8 mouse cellular contexts compared by ENCODE assay signal in the genomic region with DNA sequence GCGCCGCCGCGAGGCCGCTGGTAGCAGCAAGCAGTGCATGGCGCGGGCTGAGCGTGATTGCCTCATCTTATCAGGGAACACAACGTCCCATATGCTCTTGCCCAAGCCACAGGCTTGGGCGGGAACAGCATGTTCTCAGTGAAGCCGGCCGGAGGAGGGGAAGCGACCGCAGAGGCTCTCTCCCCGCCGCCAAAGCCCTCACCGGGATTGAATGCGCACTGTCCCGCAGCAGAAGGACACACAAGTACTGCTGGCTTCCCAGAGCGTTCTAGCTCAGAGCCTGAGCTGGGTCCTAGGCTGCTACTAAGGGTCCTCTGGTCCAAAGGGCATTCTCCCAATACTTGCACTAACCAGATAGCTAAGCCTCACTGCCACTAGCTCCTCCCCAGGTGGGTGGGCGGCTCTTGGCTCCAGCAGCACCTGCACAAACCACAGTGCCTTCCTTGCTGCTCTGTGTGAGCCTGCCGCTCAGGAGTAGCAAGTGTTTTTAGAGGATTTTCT. TPM values are rescaled to one million over a fixed set of nuclear protein-coding genes. Genes with fewer than 3 reads are reported as not detected.
DNase-seq lines count a peak whose midpoint lies in the region; ATAC-seq and TF ChIP-seq lines count a peak whose summit lies in the region.

No protein-coding gene starts in this region.

- DNase-seq in CD4-positive, CD25-positive, alpha-beta regulatory T cell, adult 2 months (ENCODE audit: low read depth, low spot score) = peak; percentile 74
- DNase-seq in c-Kit-negative CD71-positive TER-119-positive erythroid progenitor cells, embryonic 14.5 days (ENCODE audit: low read depth, low spot score) = peak; percentile 43
- peak; percentile 83 for DNase-seq in fat pad, adult 2 months (ENCODE audit: extremely low read depth, low read depth, low spot score)
- DNase-seq in kidney, postnatal 0 days (ENCODE audit: low spot score) = peak; percentile 92
- DNase-seq in liver, embryonic 11.5 days (ENCODE audit: low spot score) = peak; percentile 82
- DNase-seq in spleen, postnatal 4 days (ENCODE audit: low spot score in 2 of 2) = peak; percentile 79 to 89

- peak overlapping the region; percentile 83 for H3K4me2 ChIP-seq in heart, embryonic 12.5 days
- peak overlapping the region; percentile 62 for H3K4me2 ChIP-seq in kidney, postnatal 0 days (ENCODE audit: low read length)
- H3K4me2 ChIP-seq in liver, embryonic 11.5 days = peak overlapping the region; percentile 75
- H3K4me2 ChIP-seq in myocyte (ENCODE audit: low read depth) = peak overlapping the region; percentile 82

- H3ac ChIP-seq in myocyte (ENCODE audit: control insufficient read depth, insufficient read length) = no peak overlapping the region

- H3K36me3 ChIP-seq in heart, embryonic 12.5 days = no peaks in the 10 kb centered on the region
- no peaks in the 10 kb centered on the region for H3K36me3 ChIP-seq in kidney, postnatal 0 days (ENCODE audit: insufficient read depth, low read length)
- no peaks in the 10 kb centered on the region for H3K36me3 ChIP-seq in liver, embryonic 11.5 days (ENCODE audit: control insufficient read depth, insufficient read depth, low read length)
- H3K36me3 ChIP-seq in myocyte (ENCODE audit: control insufficient read depth, insufficient read depth) = no peaks in the 10 kb centered on the region

- H3K9me3 ChIP-seq in heart, embryonic 12.5 days (replicated peaks) = no peaks in the 10 kb centered on the region
- H3K9me3 ChIP-seq in kidney, postnatal 0 days (replicated peaks; ENCODE audit: low read length) = no peaks in the 10 kb centered on the region
- H3K9me3 ChIP-seq in liver, embryonic 11.5 days (ENCODE audit: control insufficient read depth, low read length) = no peaks in the 10 kb centered on the region

- peak; percentile 61 for TF ChIP-seq CTCF in kidney, postnatal 0 days (IDR thresholded peaks at IDR 0.05; ENCODE audit: low read depth)

- H3K27me3 ChIP-seq in heart, embryonic 12.5 days (replicated peaks) = no peaks in the 10 kb centered on the region
- no peaks in the 10 kb centered on the region for H3K27me3 ChIP-seq in kidney, postnatal 0 days (ENCODE audit: insufficient read depth, low read length)
- peaks cover 5% of the 10 kb centered on the region for H3K27me3 ChIP-seq in liver, embryonic 11.5 days (replicated peaks; ENCODE audit: control insufficient read depth, insufficient read depth, low read length)
- no peaks in the 10 kb centered on the region for H3K27me3 ChIP-seq in myocyte (ENCODE audit: control insufficient read depth, insufficient read depth, insufficient read length)

- peak; percentile 85 for ATAC-seq in heart, embryonic 12.5 days (ENCODE audit: insufficient number of reproducible peaks, low FRiP score)
- peak; percentile 95 for ATAC-seq in kidney, postnatal 0 days (replicated peaks; ENCODE audit: low FRiP score, low read depth)
- ATAC-seq in liver, embryonic 11.5 days (replicated peaks; ENCODE audit: low FRiP score) = peak; percentile 94

- 0 out of 2 replicates have a peak overlapping the region, but pooled peaks have one; percentile 7 for H3K27ac ChIP-seq in heart, embryonic 12.5 days (ENCODE audit: poor library complexity, severe bottlenecking)
- peak overlapping the region; percentile 87 for H3K27ac ChIP-seq in kidney, postnatal 0 days
- no peak overlapping the region for H3K27ac ChIP-seq in liver, embryonic 11.5 days (ENCODE audit: low read depth, low read length)

- TF ChIP-seq POLR2A in myocyte (IDR thresholded peaks at IDR 0.05; ENCODE audit: insufficient read length, low read depth) = peak; percentile 26

- peaks cover 95% of the 10 kb centered on the region for H3K79me2 ChIP-seq in myocyte (ENCODE audit: control insufficient read depth, insufficient read depth)

- peaks cover 35% of the 10 kb centered on the region for H3K4me1 ChIP-seq in heart, embryonic 12.5 days (replicated peaks)
- peaks cover 17% of the 10 kb centered on the region for H3K4me1 ChIP-seq in kidney, postnatal 0 days (replicated peaks; ENCODE audit: insufficient read depth, low read length)
- peaks cover 11% of the 10 kb centered on the region for H3K4me1 ChIP-seq in liver, embryonic 11.5 days (replicated peaks; ENCODE audit: control insufficient read depth, insufficient read depth, low read length)

- under 1% methylated on average over 22 of the region's 22 CpGs for WGBS in heart, embryonic 12.5 days
- 2% methylated on average over 22 of the region's 22 CpGs for WGBS in kidney, postnatal 0 days
- under 1% methylated on average over 22 of the region's 22 CpGs for WGBS in liver, embryonic 11.5 days

- peak overlapping the region; percentile 69 for H3K9ac ChIP-seq in heart, embryonic 12.5 days
- H3K9ac ChIP-seq in kidney, postnatal 0 days (ENCODE audit: low read depth, low read length) = peak overlapping the region; percentile 51
- peak overlapping the region; percentile 44 for H3K9ac ChIP-seq in liver, embryonic 11.5 days (ENCODE audit: low read depth, low read length)

- peak overlapping the region; percentile 43 for H3K4me3 ChIP-seq in heart, embryonic 12.5 days
- peak overlapping the region; percentile 19; the same call in 1 of the 2 replicates for H3K4me3 ChIP-seq in kidney, postnatal 0 days (replicated peaks; ENCODE audit: low read depth, low read length)
- H3K4me3 ChIP-seq in liver, embryonic 11.5 days (ENCODE audit: low read depth, low read length) = peak overlapping the region; percentile 37
- peak overlapping the region; percentile 6 for H3K4me3 ChIP-seq in myocyte

TF ChIP-seq in myocyte, 11 proteins besides CTCF, POLR2A, EP300 and RAD21:
- TF ChIP-seq SRF (IDR thresholded peaks at IDR 0.05; ENCODE audit: control insufficient read depth, insufficient read length, low read depth) (no peak), MYOG (IDR thresholded peaks at IDR 0.05; ENCODE audit: control insufficient read depth in 1 of 3, insufficient read depth in 1 of 3, insufficient read length in 2 of 3, low read depth in 2 of 3) (peak in 2 of 3 experiments; percentile 47 to 65), MAX (IDR thresholded peaks at IDR 0.05; ENCODE audit: low read depth) (no peak), E2F4 (IDR thresholded peaks at IDR 0.05; ENCODE audit: insufficient read depth) (no peak), MYOD1 (IDR thresholded peaks at IDR 0.05; ENCODE audit: control insufficient read depth in 1 of 3, insufficient read length in 2 of 3, low read depth in 2 of 3) (peak in 1 of 3 experiments; percentile 62), TCF3 (IDR thresholded peaks at IDR 0.05; ENCODE audit: insufficient read length, low read depth) (no peak), POLR2AphosphoS2 (IDR thresholded peaks at IDR 0.05; ENCODE audit: insufficient read length, low read depth) (no peak), TCF12 (IDR thresholded peaks at IDR 0.05; ENCODE audit: insufficient read depth, poor library complexity, severe bottlenecking) (no peak), CEBPB (IDR thresholded peaks at IDR 0.05; ENCODE audit: insufficient read depth, poor library complexity, severe bottlenecking) (no peak), USF1 (IDR thresholded peaks at IDR 0.05; ENCODE audit: low read depth) (no peak), REST (IDR thresholded peaks at IDR 0.05; ENCODE audit: insufficient read depth, insufficient read length) (no peak)
TF ChIP-seq in myocyte: peak in this region for 2.

RNA-seq across cellular contexts. Expression of gene E030018B13Rik, which starts 19.6 kb away (rescaled TPM):
- not detected in 2 replicates for polyA plus RNA-seq in heart, embryonic 12.5 days (2016; fragmentation: Nextera tagmentation; extraction: Ambion mirVana)
- polyA plus RNA-seq in kidney, postnatal 0 days (2015; fragmentation: Nextera tagmentation; extraction: Ambion mirVana) = not detected in 2 replicates
- 0.25 TPM in 1 of 2 replicates, not detected in the other for polyA plus RNA-seq in liver, embryonic 11.5 days (2014; fragmentation: Nextera tagmentation; extraction: Ambion mirVana)
- polyA plus RNA-seq in myocyte (2012; fragmentation: generic; extraction: Trizol) = 0.17 TPM

RNA-seq across cellular contexts. Expression of gene Klf13, which starts 41.7 kb away (rescaled TPM):
- 16.7 and 17.4 TPM in 2 replicates for polyA plus RNA-seq in heart, embryonic 12.5 days (2016; fragmentation: Nextera tagmentation; extraction: Ambion mirVana)
- polyA plus RNA-seq in kidney, postnatal 0 days (2015; fragmentation: Nextera tagmentation; extraction: Ambion mirVana) = 27.5 and 28.8 TPM in 2 replicates
- 20.0 and 20.9 TPM in 2 replicates for polyA plus RNA-seq in liver, embryonic 11.5 days (2014; fragmentation: Nextera tagmentation; extraction: Ambion mirVana)
- polyA plus RNA-seq in myocyte (2012; fragmentation: generic; extraction: Trizol) = 30.4 TPM
